25 mouse cellular contexts compared by ENCODE assay signal in the genomic region with DNA sequence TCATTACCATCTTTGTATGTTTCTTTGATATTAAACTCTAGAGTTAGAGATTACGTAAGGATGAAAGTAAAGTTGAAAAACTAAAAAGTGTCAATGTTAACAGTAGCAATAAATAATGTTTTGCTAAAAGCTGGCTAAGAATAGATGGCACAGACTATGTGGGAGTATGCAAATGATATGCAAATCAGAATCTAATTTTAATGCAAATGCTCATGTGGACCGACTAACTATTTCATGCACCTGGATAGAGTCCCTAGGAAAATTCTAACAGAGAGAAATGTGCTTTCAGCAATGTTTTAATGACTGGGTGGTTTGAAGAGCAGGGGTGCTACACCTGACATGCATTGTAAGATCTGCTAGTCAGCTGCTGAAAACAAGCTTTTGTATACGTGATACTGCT. TPM values are rescaled to one million over a fixed set of nuclear protein-coding genes. Genes with fewer than 3 reads are reported as not detected.
DNase-seq lines count a peak whose midpoint lies in the region; ATAC-seq and TF ChIP-seq lines count a peak whose summit lies in the region.
"Had no signal": no experiment of that assay in that cellular context is flagged by ENCODE, and none has a peak within 500 bp of the region (broad histone marks: within the 10 kb centered on the region; RNA-seq: fewer than 3 reads in every experiment).

No protein-coding gene starts in this region.

- no peaks in the 10 kb centered on the region for H3K27me3 ChIP-seq in hindbrain, embryonic 11.5 days (ENCODE audit: control insufficient read depth, insufficient read depth, low read length)
- H3K27me3 ChIP-seq in hindbrain, embryonic 16.5 days (replicated peaks; ENCODE audit: control insufficient read depth, insufficient read depth, low read length), result no peaks in the 10 kb centered on the region
- no peaks in the 10 kb centered on the region for H3K27me3 ChIP-seq in midbrain, embryonic 13.5 days
- H3K27me3 ChIP-seq in midbrain, embryonic 15.5 days (replicated peaks), result no peaks in the 10 kb centered on the region
- H3K27me3 ChIP-seq in forebrain, embryonic 16.5 days (replicated peaks; ENCODE audit: control insufficient read depth, insufficient read depth, low read length), result no peaks in the 10 kb centered on the region
- H3K27me3 ChIP-seq: CH12.LX; hindbrain, embryonic 13.5 days; limb, embryonic 15.5 days; neural tube, embryonic 12.5 days; Patski; stomach, embryonic 15.5 days had no signal

- no peak overlapping the region for H3K4me3 ChIP-seq in hindbrain, embryonic 11.5 days (ENCODE audit: low read depth, low read length)
- no peak overlapping the region for H3K4me3 ChIP-seq in hindbrain, embryonic 16.5 days (ENCODE audit: low read length)
- H3K4me3 ChIP-seq in midbrain, embryonic 13.5 days (replicated peaks), result no peak overlapping the region
- no peak overlapping the region for H3K4me3 ChIP-seq in midbrain, embryonic 15.5 days
- no peak overlapping the region for H3K4me3 ChIP-seq in forebrain, embryonic 16.5 days (replicated peaks; ENCODE audit: low read length)
- H3K4me3 ChIP-seq: hindbrain, embryonic 13.5 days; limb, embryonic 15.5 days; neural tube, embryonic 12.5 days; stomach, embryonic 15.5 days had no signal

- no peaks in the 10 kb centered on the region for H3K36me3 ChIP-seq in hindbrain, embryonic 11.5 days (ENCODE audit: control insufficient read depth, insufficient read depth, low read length)
- H3K36me3 ChIP-seq in hindbrain, embryonic 16.5 days (ENCODE audit: control insufficient read depth, insufficient read depth, low read length), result no peaks in the 10 kb centered on the region
- no peaks in the 10 kb centered on the region for H3K36me3 ChIP-seq in midbrain, embryonic 13.5 days
- no peaks in the 10 kb centered on the region for H3K36me3 ChIP-seq in midbrain, embryonic 15.5 days (replicated peaks)
- no peaks in the 10 kb centered on the region for H3K36me3 ChIP-seq in forebrain, embryonic 16.5 days (ENCODE audit: control insufficient read depth, insufficient read depth)
- H3K36me3 ChIP-seq: G1E; hindbrain, embryonic 13.5 days; limb, embryonic 15.5 days; neural tube, embryonic 12.5 days; stomach, embryonic 15.5 days had no signal

- H3K27ac ChIP-seq in hindbrain, embryonic 11.5 days (ENCODE audit: low read depth, low read length), result no peak overlapping the region
- no peak overlapping the region for H3K27ac ChIP-seq in hindbrain, embryonic 16.5 days (ENCODE audit: low read depth, low read length)
- no peak overlapping the region for H3K27ac ChIP-seq in midbrain, embryonic 13.5 days
- H3K27ac ChIP-seq in midbrain, embryonic 15.5 days, result no peak overlapping the region
- no peak overlapping the region for H3K27ac ChIP-seq in forebrain, embryonic 16.5 days (ENCODE audit: low read length)
- H3K27ac ChIP-seq: hindbrain, embryonic 13.5 days; limb, embryonic 15.5 days; liver, embryonic 14.5 days; neural tube, embryonic 12.5 days; stomach, embryonic 15.5 days had no signal

- no peak for DNase-seq in hindbrain, embryonic 11.5 days (ENCODE audit: low spot score)
- DNase-seq in brain, embryonic 14.5 days (ENCODE audit: low read depth), result peak; percentile 44
- no peak for DNase-seq in adipocyte (ENCODE audit: low spot score)
- DNase-seq: adrenal gland, adult 2 months; B cell, adult 2 months; cerebellum, adult 9-10 months; gastrocnemius, postnatal 36 days; kidney, adult 18-20 months; lung, embryonic 14.5 days; retina, postnatal 1 day; thymus, adult 18-20 months; thymus, postnatal 36 days had no signal

- no peak overlapping the region for H3K9ac ChIP-seq in hindbrain, embryonic 11.5 days (ENCODE audit: low read depth, low read length)
- no peak overlapping the region for H3K9ac ChIP-seq in hindbrain, embryonic 16.5 days (ENCODE audit: low read depth, low read length)
- H3K9ac ChIP-seq in midbrain, embryonic 13.5 days (replicated peaks), result no peak overlapping the region
- no peak overlapping the region for H3K9ac ChIP-seq in midbrain, embryonic 15.5 days
- no peak overlapping the region for H3K9ac ChIP-seq in forebrain, embryonic 16.5 days (replicated peaks; ENCODE audit: low read depth, low read length)
- H3K9ac ChIP-seq: hindbrain, embryonic 13.5 days; limb, embryonic 15.5 days; liver, embryonic 14.5 days; lung, embryonic 14.5 days; neural tube, embryonic 12.5 days; stomach, embryonic 15.5 days had no signal

- peak; percentile 35; the same call in 1 of the 2 replicates for ATAC-seq in hindbrain, embryonic 11.5 days (ENCODE audit: low FRiP score)
- no peak for ATAC-seq in hindbrain, embryonic 16.5 days
- peak; percentile 60; the same call in 1 of the 2 replicates for ATAC-seq in midbrain, embryonic 13.5 days
- no peak for ATAC-seq in midbrain, embryonic 15.5 days (replicated peaks)
- ATAC-seq in forebrain, embryonic 16.5 days, result peak; percentile 90
- ATAC-seq: inflammation-experienced regulatory T-cells, adult 6 months; Patski had no signal

- no peaks in the 10 kb centered on the region for H3K9me3 ChIP-seq in hindbrain, embryonic 11.5 days (ENCODE audit: control insufficient read depth, low read length)
- no peaks in the 10 kb centered on the region for H3K9me3 ChIP-seq in hindbrain, embryonic 16.5 days (ENCODE audit: control insufficient read depth, low read length)
- H3K9me3 ChIP-seq in midbrain, embryonic 13.5 days, result no peaks in the 10 kb centered on the region
- no peaks in the 10 kb centered on the region for H3K9me3 ChIP-seq in midbrain, embryonic 15.5 days
- no peaks in the 10 kb centered on the region for H3K9me3 ChIP-seq in forebrain, embryonic 16.5 days (ENCODE audit: control insufficient read depth, low read length)
- H3K9me3 ChIP-seq: G1E; hindbrain, embryonic 13.5 days; limb, embryonic 15.5 days; neural tube, embryonic 12.5 days; stomach, embryonic 15.5 days had no signal

- H3K4me1 ChIP-seq in hindbrain, embryonic 11.5 days (replicated peaks; ENCODE audit: control insufficient read depth, insufficient read depth, low read length), result no peaks in the 10 kb centered on the region
- H3K4me1 ChIP-seq in hindbrain, embryonic 16.5 days (ENCODE audit: control insufficient read depth, insufficient read depth, low read depth, low read length), result no peaks in the 10 kb centered on the region
- no peaks in the 10 kb centered on the region for H3K4me1 ChIP-seq in midbrain, embryonic 13.5 days (replicated peaks)
- no peaks in the 10 kb centered on the region for H3K4me1 ChIP-seq in midbrain, embryonic 15.5 days
- H3K4me1 ChIP-seq in forebrain, embryonic 16.5 days (replicated peaks; ENCODE audit: control insufficient read depth, insufficient read depth, low read length), result peaks cover 3% of the 10 kb centered on the region
- H3K4me1 ChIP-seq: hindbrain, embryonic 13.5 days; limb, embryonic 15.5 days; neural tube, embryonic 12.5 days; stomach, embryonic 15.5 days had no signal

- WGBS in hindbrain, embryonic 11.5 days, result 82% methylated on average over 3 of the region's 3 CpGs
- WGBS in hindbrain, embryonic 16.5 days, result 46% methylated on average over 3 of the region's 3 CpGs
- 70% methylated on average over 3 of the region's 3 CpGs for WGBS in midbrain, embryonic 13.5 days
- WGBS in midbrain, embryonic 15.5 days, result 58% methylated on average over 3 of the region's 3 CpGs
- 27% methylated on average over 3 of the region's 3 CpGs for WGBS in forebrain, embryonic 16.5 days

- TF ChIP-seq POLR2A in brain, embryonic 14.5 days (IDR thresholded peaks at IDR 0.05; ENCODE audit: borderline replicate concordance, extremely low read depth, insufficient read depth, insufficient read length, poor library complexity, severe bottlenecking), result no peak

- no peak overlapping the region for H3K4me2 ChIP-seq in hindbrain, embryonic 11.5 days (replicated peaks; ENCODE audit: low read depth, low read length)
- no peak overlapping the region for H3K4me2 ChIP-seq in hindbrain, embryonic 16.5 days (ENCODE audit: low read length)
- no peak overlapping the region for H3K4me2 ChIP-seq in midbrain, embryonic 13.5 days (replicated peaks)
- H3K4me2 ChIP-seq in midbrain, embryonic 15.5 days, result no peak overlapping the region
- H3K4me2 ChIP-seq in forebrain, embryonic 16.5 days (ENCODE audit: low read length), result no peak overlapping the region
- H3K4me2 ChIP-seq: hindbrain, embryonic 13.5 days; limb, embryonic 15.5 days; lung, embryonic 14.5 days; neural tube, embryonic 12.5 days; stomach, embryonic 15.5 days had no signal

- TF ChIP-seq CTCF in brain, embryonic 14.5 days (IDR thresholded peaks at IDR 0.05; ENCODE audit: borderline replicate concordance, extremely low read depth, insufficient read depth, insufficient read length), result no peak

RNA-seq across cellular contexts. Expression of a gene that starts 45.3 kb away (rescaled TPM):
- 65.4 and 66.3 TPM in 2 replicates for polyA plus RNA-seq in hindbrain, embryonic 11.5 days (2014; fragmentation: Nextera tagmentation; extraction: Ambion mirVana)
- polyA plus RNA-seq in hindbrain, embryonic 16.5 days (2015; fragmentation: Nextera tagmentation; extraction: Ambion mirVana), result 17.1 and 35.7 TPM in 2 replicates
- polyA plus RNA-seq in midbrain, embryonic 13.5 days (2015; fragmentation: Nextera tagmentation; extraction: Ambion mirVana), result 30.0 and 44.2 TPM in 2 replicates
- polyA plus RNA-seq in midbrain, embryonic 15.5 days (2015; fragmentation: Nextera tagmentation; extraction: Ambion mirVana), result 16.3 and 19.8 TPM in 2 replicates
- 7.5 and 10.2 TPM in 2 replicates for polyA plus RNA-seq in brain, embryonic 14.5 days (2012; rRNA removed)
- polyA plus RNA-seq in forebrain, embryonic 16.5 days (2015; fragmentation: Nextera tagmentation; extraction: Ambion mirVana), result 30.2 and 51.5 TPM in 2 replicates

Comparison
In these comparisons a context has a peak if more than half of its experiments do, and no peak if none do; other contexts are left out.
1. ATAC-seq: peak in hindbrain, embryonic 11.5 days (single experiment), midbrain, embryonic 13.5 days (single experiment) and forebrain, embryonic 16.5 days (single experiment); none in hindbrain, embryonic 16.5 days (single experiment) and midbrain, embryonic 15.5 days (single experiment).